Mouse (Mus musculus) CH12.LX (cell line): ENCODE results near the gene Tanc1.

Experiments used
- BHLHE40 ChIP-seq: IDR thresholded peaks from 2 replicates; pipeline ENCODE4 v1.6.1; 2011; ENCODE audit warnings: mild to moderate bottlenecking, low read depth, low read length, improper control_type of control experiment
- CHD1 ChIP-seq: IDR thresholded peaks from 2 replicates; pipeline ENCODE4 v1.6.1; 2012; ENCODE audit warnings: low read depth, low read length, improper control_type of control experiment, inconsistent platforms
- CTCF ChIP-seq, 2 experiments: IDR thresholded peaks in 1 of 2; conservative IDR thresholded peaks in 1 of 2; 2 replicates each; pipeline ENCODE4 v1.5.1; 2011 to 2012; ENCODE audit warnings: low read depth in 2 of 2, low read length in 2 of 2, improper control_type of control experiment in 1 of 2, inconsistent platforms in 1 of 2, mild to moderate bottlenecking in 1 of 2, moderate library complexity in 1 of 2
- EP300 ChIP-seq: IDR thresholded peaks from 2 replicates; pipeline ENCODE4 v1.6.1; 2011; ENCODE audit warnings: low read length, improper control_type of control experiment
- GABPA ChIP-seq: IDR thresholded peaks from 2 replicates; pipeline ENCODE4 v1.6.1; 2012; ENCODE audit warnings: low read depth, low read length, improper control_type of control experiment, inconsistent platforms; ENCODE audit not compliant: insufficient replicate concordance
- MYC ChIP-seq: IDR thresholded peaks from 2 replicates; pipeline ENCODE4 v1.6.1; 2011; ENCODE audit warnings: low read depth, mild to moderate bottlenecking, improper control_type of control experiment, low read length
- POLR2A ChIP-seq: IDR thresholded peaks from 2 replicates; pipeline ENCODE4 v1.6.1; 2011; ENCODE audit warnings: low read depth, mild to moderate bottlenecking, improper control_type of control experiment, low read length
- SIN3A ChIP-seq: IDR thresholded peaks from 2 replicates; pipeline ENCODE4 v1.6.1; 2012; ENCODE audit warnings: low read length, improper control_type of control experiment, inconsistent platforms
- TBP ChIP-seq: conservative IDR thresholded peaks from 2 replicates; pipeline ENCODE4 v1.6.1; 2011; ENCODE audit warnings: low read depth, low read length, improper control_type of control experiment
- UBTF ChIP-seq: IDR thresholded peaks from 2 replicates; pipeline ENCODE4 v1.6.1; 2012; ENCODE audit warnings: low read depth, mild to moderate bottlenecking, inconsistent platforms, low read length, improper control_type of control experiment, moderate library complexity
- USF1 ChIP-seq: IDR thresholded peaks from 2 replicates; pipeline ENCODE4 v1.6.1; 2014; ENCODE audit warnings: low read depth, mild to moderate bottlenecking, inconsistent platforms, low read length, improper control_type of control experiment

- TF ChIP-seq GABPA, result no peak
- TF ChIP-seq BHLHE40, result no peak
- TF ChIP-seq POLR2A, result no peak
- no peak for TF ChIP-seq CHD1
- TF ChIP-seq CTCF (conservative IDR thresholded peaks at IDR 0.05 in 1 of 2, IDR thresholded peaks at IDR 0.05 in 1 of 2; ENCODE audit: low read depth in 2 of 2, low read length in 2 of 2), result no peak
- TF ChIP-seq UBTF, result no peak
- no peak for TF ChIP-seq USF1
- TF ChIP-seq EP300, result no peak
- TF ChIP-seq TBP, result no peak
- TF ChIP-seq SIN3A, result no peak
- TF ChIP-seq MYC, result no peak
These were observed 228.3 kb downstream of the Tanc1 start for GRCm38 (mm10) chr2:59840191-59840590.
